Mouse (Mus musculus): Measurements from ENCODE around the gene Tcaf2.

DNA sequence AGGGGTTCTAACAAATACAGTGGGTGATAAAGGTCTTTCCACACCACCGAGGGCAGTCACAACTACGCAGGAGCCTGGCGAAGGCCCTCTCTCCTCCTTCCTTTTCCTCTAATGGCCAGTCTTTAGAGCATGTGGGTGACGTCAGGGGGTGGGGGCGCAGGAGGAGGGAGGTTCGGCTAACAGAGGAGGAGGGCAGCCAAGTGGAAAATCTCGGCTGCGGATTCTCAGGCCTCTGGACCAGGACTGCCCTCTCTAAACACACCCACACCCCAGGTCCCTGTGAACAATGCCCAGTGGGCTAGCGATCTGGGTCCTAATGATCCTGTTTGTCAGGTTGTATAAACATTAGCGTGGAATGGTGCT is 47.1 kb upstream of the Tcaf2 start:
- no peak for TF ChIP-seq CTCF (IDR thresholded peaks at IDR 0.05; ENCODE audit: borderline replicate concordance, control insufficient read depth, extremely low read depth, insufficient read depth, low read length, poor library complexity)
- no peak for TF ChIP-seq POLR2A (IDR thresholded peaks at IDR 0.05; ENCODE audit: control insufficient read depth, extremely low read depth, insufficient read depth, low read length, poor library complexity)
